Mouse (Mus musculus) neural tube, embryonic 14.5 days (tissue): ENCODE data around the gene Tuba1c. TPM values are rescaled to one million over a fixed set of nuclear protein-coding genes. Genes with fewer than 3 reads are reported as not detected.
"Not testable (repeated sequence)": the region's sequence is repeated elsewhere in the genome, so short reads cannot be mapped to it uniquely, and the experiment has no call there.

Experiments used
- ATAC-seq: fragments of 200-750 bp; cut with Nextera tagmentation; 2 replicates; pipeline ENCODE4 v1.8.0; 2017; ENCODE audit warnings: low read depth, mild to moderate bottlenecking, moderate TSS enrichment, moderate library complexity
- H3K27ac ChIP-seq: fragments of 300-500 bp; sonication (generic); 2 replicates; pipeline ENCODE4 v1.5.1; 2014; ENCODE audit warnings: low read depth, mild to moderate bottlenecking, control low read depth, low read length, moderate library complexity, mixed read lengths
- H3K27me3 ChIP-seq: fragments of 300-500 bp; sonication (generic); 2 replicates; pipeline ENCODE4 v1.6.1; 2014; ENCODE audit warnings: low read length; ENCODE audit not compliant: control insufficient read depth, insufficient read depth
- H3K36me3 ChIP-seq: fragments of 300-500 bp; sonication (generic); 2 replicates; pipeline ENCODE4 v1.6.1; 2014; ENCODE audit warnings: low read length, mixed read lengths; ENCODE audit not compliant: control insufficient read depth, insufficient read depth
- H3K4me1 ChIP-seq: fragments of 300-500 bp; sonication (generic); 2 replicates; pipeline ENCODE4 v1.6.1; 2014; ENCODE audit warnings: low read length; ENCODE audit not compliant: control insufficient read depth, insufficient read depth
- H3K4me2 ChIP-seq: fragments of 300-500 bp; sonication (generic); 2 replicates; pipeline ENCODE4 v1.6.1; 2014; ENCODE audit warnings: mild to moderate bottlenecking, low read depth, low read length, control low read depth
- H3K4me3 ChIP-seq: fragments of 300-500 bp; sonication (generic); 2 replicates; pipeline ENCODE4 v1.5.1; 2014; ENCODE audit warnings: low read depth, low read length, control low read depth, mixed read lengths
- H3K9ac ChIP-seq: fragments of 300-500 bp; sonication (generic); replicated peaks from 2 replicates; pipeline ENCODE4 v1.6.1; 2014; ENCODE audit warnings: low read depth, mild to moderate bottlenecking, control low read depth, low read length, mixed read lengths
- H3K9me3 ChIP-seq: fragments of 300-500 bp; sonication (generic); 2 replicates; pipeline ENCODE4 v1.6.1; 2016; ENCODE audit warnings: low read length; ENCODE audit not compliant: control insufficient read depth
- WGBS: fragments of 180-500 bp; shearing (Covaris S2); extraction: QIAGEN DNeasy Blood & Tissue Kit; methylation state at CpG from one replicate; pipeline ENCODE4 v1.1.7; 2014; 5-methylcytosine and 5-hydroxymethylcytosine counted together
- polyA plus RNA-seq: library from polyadenylated mRNA; unstranded; fragments of >200 nt; fragmentation: Nextera tagmentation; extraction: Ambion mirVana; gene quantifications from 2 replicates; pipeline ENCODE4 v1.2.1, GENCODE M21; 2014

Tuba1c gene
- polyA plus RNA-seq, 1 experiment from 2014 or later = 7.3 TPM

GRCm38 (mm10) chr15:99039996-99040919 lies 10.6 kb downstream of the Tuba1c start:
- no peak for ATAC-seq
- no peaks in the 10 kb centered on the region for H3K9me3 ChIP-seq
- H3K27ac ChIP-seq = no peak overlapping the region
- 69% methylated on average over 26 of the region's 26 CpGs for WGBS
- H3K36me3 ChIP-seq = no peaks in the 10 kb centered on the region
- no peak overlapping the region for H3K4me2 ChIP-seq
- no peaks in the 10 kb centered on the region for H3K4me1 ChIP-seq
- H3K27me3 ChIP-seq = no peaks in the 10 kb centered on the region
- no peak overlapping the region for H3K4me3 ChIP-seq
- no peak overlapping the region for H3K9ac ChIP-seq

DNA sequence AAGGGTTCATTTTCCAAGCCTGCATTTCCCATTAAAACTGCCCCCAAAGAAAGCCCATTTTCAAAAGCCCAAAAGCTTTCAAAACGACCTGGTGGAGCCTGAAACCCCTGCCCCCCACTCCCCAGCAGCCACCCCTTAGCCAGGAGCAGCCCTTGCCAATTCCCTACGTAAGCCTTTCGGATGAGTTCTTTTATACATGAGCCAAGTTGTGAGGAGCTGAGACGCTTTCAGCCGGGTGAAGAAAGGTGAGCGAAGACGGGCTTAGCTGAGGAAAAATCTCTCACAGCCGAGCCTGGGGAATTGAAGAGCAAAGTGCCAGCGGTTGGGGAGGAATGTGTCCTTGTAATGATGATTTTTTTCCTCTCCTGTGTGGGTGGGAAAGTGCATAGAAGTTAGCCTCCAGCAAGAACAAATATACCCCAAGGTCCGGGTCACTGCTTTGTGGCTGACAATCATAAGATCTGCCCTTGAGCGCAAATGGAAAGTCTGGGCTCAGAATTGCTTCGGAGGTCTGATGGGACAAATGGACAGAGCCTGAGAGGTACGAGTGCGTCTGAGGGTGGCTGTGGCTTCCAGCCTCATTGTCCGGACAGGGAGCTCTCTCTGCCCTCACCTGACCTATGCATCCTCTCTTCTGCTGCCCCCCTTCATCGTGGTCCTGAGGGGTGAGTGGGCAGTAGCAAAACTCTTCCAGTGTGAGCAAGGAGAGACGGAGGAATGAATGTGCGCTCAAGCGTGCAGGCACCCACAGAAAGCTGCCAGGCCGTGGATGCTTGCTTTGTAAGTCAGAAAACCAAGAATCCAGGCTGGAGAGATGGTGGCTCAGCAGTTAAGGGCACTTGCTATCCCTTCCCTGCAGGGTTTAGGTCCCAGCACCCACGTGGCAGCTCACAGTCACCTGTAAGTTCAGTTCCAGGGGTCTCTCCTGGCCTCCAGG lies 11.5 kb downstream of the Tuba1c start:
- Histone ChIP-seq H3K4me3 (no peak overlapping the region), H3K9me3 (no peaks in the 10 kb centered on the region), H3K4me2 (no peak overlapping the region), H3K27ac (no peak overlapping the region), H3K4me1 (no peaks in the 10 kb centered on the region), H3K9ac (no peak overlapping the region), H3K36me3 (no peaks in the 10 kb centered on the region), H3K27me3 (no peaks in the 10 kb centered on the region)
- 59% methylated on average over 21 of the region's 21 CpGs for WGBS
- no peak for ATAC-seq

- Histone ChIP-seq H3K4me1 (no peaks in the 10 kb centered on the region), H3K36me3 (no peaks in the 10 kb centered on the region), H3K9ac (no peak overlapping the region), H3K27ac (no peak overlapping the region), H3K27me3 (no peaks in the 10 kb centered on the region), H3K4me2 (no peak overlapping the region), H3K4me3 (no peak overlapping the region), H3K9me3 (no peaks in the 10 kb centered on the region)
- WGBS = 84% methylated on average over 5 of the region's 5 CpGs
- no peak for ATAC-seq
Measured at GRCm38 (mm10) chr15:99042334-99042733, 12.6 kb downstream of the Tuba1c start.

DNA sequence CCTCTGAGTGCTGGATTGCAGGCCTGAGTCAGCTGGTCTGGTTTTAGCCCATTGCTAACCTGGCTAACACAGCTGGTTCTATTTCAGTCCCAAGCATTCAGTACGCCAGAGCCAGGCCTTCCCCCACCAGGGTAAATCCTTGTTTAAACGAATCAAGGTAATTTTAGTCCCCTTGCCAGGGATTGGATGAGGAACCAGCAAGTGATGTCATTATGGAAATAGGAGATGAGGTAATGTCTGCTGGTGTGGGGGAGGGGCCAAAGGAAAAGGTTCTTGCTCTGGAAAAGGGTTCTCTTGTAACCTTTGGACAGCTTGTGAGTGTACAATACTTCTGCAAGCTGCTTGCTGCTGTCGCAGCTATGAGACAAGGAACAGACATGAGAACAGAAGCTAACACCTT lies 15.2 kb downstream of the Tuba1c start:
- 69% methylated on average over 3 of the region's 3 CpGs for WGBS
- Histone ChIP-seq H3K27ac (no peak overlapping the region), H3K4me3 (no peak overlapping the region), H3K9me3 (no peaks in the 10 kb centered on the region), H3K4me1 (no peaks in the 10 kb centered on the region), H3K27me3 (no peaks in the 10 kb centered on the region), H3K36me3 (no peaks in the 10 kb centered on the region), H3K4me2 (no peak overlapping the region), H3K9ac (no peak overlapping the region)
- ATAC-seq = no peak

DNA sequence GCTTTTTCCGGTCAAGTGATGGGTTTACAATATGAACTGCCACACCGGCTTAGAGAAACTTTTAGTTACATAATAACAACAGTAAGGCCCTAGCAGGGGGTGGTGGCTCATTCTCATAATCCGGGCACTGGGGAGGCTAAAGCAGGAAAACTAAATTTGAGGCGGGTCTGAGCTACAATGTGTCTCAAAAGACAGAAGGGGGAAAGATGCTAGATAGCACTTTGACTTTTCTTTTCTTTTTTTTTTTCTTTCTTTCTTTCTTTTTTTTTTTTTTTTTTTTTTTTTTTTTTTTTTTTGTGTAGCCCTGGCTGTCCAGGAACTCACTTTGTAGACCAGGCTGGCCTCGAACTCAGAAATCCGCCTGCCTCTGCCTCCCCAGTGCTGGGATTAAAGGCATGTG lies 16.0 kb downstream of the Tuba1c start:
- not testable (repeated sequence) for H3K4me2 ChIP-seq, ATAC-seq, H3K9ac ChIP-seq, H3K27ac ChIP-seq, H3K9me3 ChIP-seq, H3K36me3 ChIP-seq, H3K4me1 ChIP-seq, H3K27me3 ChIP-seq, H3K4me3 ChIP-seq
- WGBS = 83% methylated on average over 6 of the region's 6 CpGs

DNA sequence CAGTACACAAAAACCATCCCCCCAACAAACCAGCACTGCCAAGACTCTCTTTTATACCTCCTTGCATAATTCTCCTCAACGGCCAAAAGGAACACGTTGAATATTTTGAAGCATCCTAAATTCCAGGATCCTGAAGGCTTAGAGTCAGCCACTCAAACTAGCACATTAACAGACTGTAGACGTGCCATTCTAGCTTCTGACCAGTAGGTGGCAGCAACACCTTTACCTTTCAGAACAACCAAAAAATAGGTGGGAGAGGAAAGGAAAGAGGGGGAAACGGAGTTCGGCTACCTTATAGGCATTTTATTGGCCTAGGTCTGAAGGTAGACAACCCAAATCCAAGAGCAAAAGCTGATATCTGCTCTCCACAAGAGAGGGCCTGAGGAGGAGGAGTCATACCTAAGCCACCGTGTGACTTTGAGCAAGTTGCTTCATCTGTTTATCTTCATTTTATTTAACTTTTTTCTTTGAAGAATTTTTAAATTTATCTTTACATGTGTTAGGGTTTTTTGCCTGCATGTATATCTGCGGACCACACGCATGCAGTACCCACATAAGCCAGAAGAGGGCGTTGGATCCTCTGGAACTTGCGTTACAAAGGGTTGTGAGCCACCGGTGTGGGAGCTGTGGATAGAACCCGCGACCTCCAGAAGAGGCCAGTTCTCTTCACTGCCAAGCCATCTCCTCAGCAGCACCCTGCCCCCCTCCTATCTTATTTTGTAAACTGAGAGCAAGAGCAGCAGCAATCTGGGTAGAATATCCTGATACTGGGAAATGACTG lies 20.0 kb downstream of the Tuba1c start:
- Histone ChIP-seq H3K9me3 (no peaks in the 10 kb centered on the region), H3K36me3 (no peaks in the 10 kb centered on the region), H3K4me1 (no peaks in the 10 kb centered on the region), H3K4me3 (no peak overlapping the region), H3K4me2 (no peak overlapping the region), H3K27ac (no peak overlapping the region), H3K9ac (no peak overlapping the region), H3K27me3 (peaks cover 14% of the 10 kb centered on the region)
- 32% methylated on average over 13 of the region's 13 CpGs for WGBS
- no peak for ATAC-seq

DNA sequence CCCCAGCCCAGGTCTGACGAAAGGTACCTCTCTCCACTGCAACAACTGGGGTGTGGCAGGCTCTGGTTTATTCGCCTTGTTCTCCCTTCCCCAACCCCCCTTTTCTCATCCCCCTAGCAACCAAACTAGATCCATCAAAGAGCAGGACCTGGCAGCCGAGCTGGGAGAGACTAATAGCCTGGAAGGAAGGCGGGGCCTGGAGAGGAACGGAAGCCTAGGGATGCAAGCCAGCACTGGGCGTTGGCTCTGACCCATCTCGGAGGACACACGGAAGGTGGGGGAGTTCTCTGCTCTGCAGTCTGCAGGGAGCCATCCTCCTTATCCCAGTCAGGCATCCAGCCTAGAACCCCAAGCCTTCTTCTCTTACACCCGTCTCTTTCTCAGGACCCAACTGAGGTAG lies 23.7 kb downstream of the Tuba1c start:
- no peak overlapping the region for H3K9ac ChIP-seq
- H3K36me3 ChIP-seq = no peaks in the 10 kb centered on the region
- no peaks in the 10 kb centered on the region for H3K9me3 ChIP-seq
- H3K27ac ChIP-seq = peak overlapping the region; percentile 16; the same call in 1 of the 2 replicates
- H3K27me3 ChIP-seq = peaks cover 48% of the 10 kb centered on the region
- H3K4me3 ChIP-seq = no peak overlapping the region
- H3K4me1 ChIP-seq = peaks cover 8% of the 10 kb centered on the region
- WGBS = 5% methylated on average over 9 of the region's 9 CpGs
- H3K4me2 ChIP-seq = no peak overlapping the region
- no peak for ATAC-seq

- peak within 1 kb of the TSS; percentile 42 for H3K9ac ChIP-seq
- no peak for ATAC-seq
- peaks cover 56% of the 10 kb centered on the region for H3K27me3 ChIP-seq
- peak within 1 kb of the TSS; percentile 56 for H3K4me2 ChIP-seq
- H3K36me3 ChIP-seq = no peaks in the 10 kb centered on the region
- peak within 1 kb of the TSS; percentile 31 for H3K4me3 ChIP-seq
- H3K4me1 ChIP-seq = peaks cover 8% of the 10 kb centered on the region
- no peaks in the 10 kb centered on the region for H3K9me3 ChIP-seq
- WGBS = under 1% methylated on average over 29 of the region's 30 CpGs
- H3K27ac ChIP-seq = peak within 1 kb of the TSS; percentile 16
Measured at GRCm38 (mm10) chr15:99055040-99055439, 25.3 kb downstream of the Tuba1c start, which contains the start of gene Prph. Gene Prph, plus strand, starts transcription at chr15:99055174.
